ENCODE assay signal across 7 mouse cellular contexts in genomic region chr7:25688810-25689586, GRCm38 (mm10). TPM values are rescaled to one million over a fixed set of nuclear protein-coding genes. Genes with fewer than 3 reads are reported as not detected.
A peak's percentile ranks its signal among the peaks of the same experiment; 100 is the strongest.
DNase-seq lines count a peak whose midpoint lies in the region; ATAC-seq and TF ChIP-seq lines count a peak whose summit lies in the region.

No protein-coding gene starts in this region.

- DNase-seq in MEL (ENCODE audit: low read depth, low spot score), result peak; percentile 95
- DNase-seq in c-Kit-negative CD71-positive TER-119-positive erythroid progenitor cells, embryonic 14.5 days (ENCODE audit: low read depth, low spot score), result peak; percentile 66
- peak; percentile 79 for DNase-seq in gastrocnemius, postnatal 25 days
- peak; percentile 73 for DNase-seq in lung, adult 2 months
- DNase-seq in urinary bladder, postnatal 36 days (ENCODE audit: low spot score in 2 of 2), result peak; percentile 78 to 87

- peak overlapping the region; percentile 80 to 97 for H3K4me3 ChIP-seq in MEL (ENCODE audit: control insufficient read depth in 1 of 2, insufficient read depth in 1 of 2, low read depth in 2 of 2, low read length in 2 of 2)
- H3K4me3 ChIP-seq in intestine, embryonic 15.5 days (replicated peaks), result peak overlapping the region; percentile 70
- H3K4me3 ChIP-seq in lung, adult 2 months (replicated peaks; ENCODE audit: extremely low read depth, low read depth, low read length), result peak overlapping the region; percentile 78
- H3K4me3 ChIP-seq in neural tube, embryonic 15.5 days (replicated peaks), result peak overlapping the region; percentile 45

- peak; percentile 76 for ATAC-seq in intestine, embryonic 15.5 days
- peak; percentile 35; the same call in 1 of the 2 replicates for ATAC-seq in neural tube, embryonic 15.5 days (ENCODE audit: low FRiP score)

- H3K27ac ChIP-seq in MEL (ENCODE audit: control insufficient read depth, low read depth, low read length), result peak overlapping the region; percentile 98
- peak overlapping the region; percentile 15; the same call in 1 of the 2 replicates for H3K27ac ChIP-seq in intestine, embryonic 15.5 days
- 0 out of 2 replicates have a peak overlapping the region, but pooled peaks have one; percentile 23 for H3K27ac ChIP-seq in neural tube, embryonic 15.5 days (replicated peaks)

- H3K36me3 ChIP-seq in MEL (ENCODE audit: control insufficient read depth in 1 of 2, insufficient read depth in 2 of 2, low read length in 2 of 2), result peaks cover 8 to 40% of the 10 kb centered on the region in 2 experiments
- H3K36me3 ChIP-seq in intestine, embryonic 15.5 days, result no peaks in the 10 kb centered on the region
- no peaks in the 10 kb centered on the region for H3K36me3 ChIP-seq in neural tube, embryonic 15.5 days

- H3K4me2 ChIP-seq in intestine, embryonic 15.5 days (replicated peaks), result peak overlapping the region; percentile 97
- peak overlapping the region; percentile 84 for H3K4me2 ChIP-seq in neural tube, embryonic 15.5 days

- TF ChIP-seq CTCF in MEL (IDR thresholded peaks at IDR 0.05 in 2 of 3, conservative IDR thresholded peaks at IDR 0.05 in 1 of 3; ENCODE audit: control insufficient read depth in 1 of 3, insufficient read depth in 1 of 3, low read depth in 2 of 3, low read length in 3 of 3, poor library complexity in 1 of 3, severe bottlenecking in 1 of 3), result 0 out of 6 replicates have a peak, but pooled peaks of 1 of the 3 experiments have one; percentile 13
- no peak for TF ChIP-seq CTCF in lung, adult 2 months (IDR thresholded peaks at IDR 0.05; ENCODE audit: insufficient read depth, low read length)

- TF ChIP-seq EP300 in MEL (IDR thresholded peaks at IDR 0.05; ENCODE audit: low read depth in 1 of 2, low read length in 2 of 2), result no peak

- H3K9ac ChIP-seq in MEL (ENCODE audit: control insufficient read depth, low read depth, low read length, poor library complexity, severe bottlenecking), result peak overlapping the region; percentile 99
- peak overlapping the region; percentile 76 for H3K9ac ChIP-seq in intestine, embryonic 15.5 days
- peak overlapping the region; percentile 31 for H3K9ac ChIP-seq in neural tube, embryonic 15.5 days (replicated peaks)

- WGBS in intestine, embryonic 15.5 days, result under 1% methylated on average over 51 of the region's 52 CpGs
- under 1% methylated on average over 52 of the region's 52 CpGs for WGBS in lung, adult 2 months
- WGBS in neural tube, embryonic 15.5 days, result 1% methylated on average over 52 of the region's 52 CpGs

- no peak for TF ChIP-seq RAD21 in MEL (IDR thresholded peaks at IDR 0.05; ENCODE audit: low read depth, low read length)

- peak; percentile 46 to 85; a peak in 3 of 4 replicates for TF ChIP-seq POLR2A in MEL (IDR thresholded peaks at IDR 0.05; ENCODE audit: control insufficient read depth in 1 of 2, insufficient read depth in 1 of 2, low read depth in 1 of 2, low read length in 2 of 2, poor library complexity in 1 of 2)
- no peak for TF ChIP-seq POLR2A in lung, adult 2 months (IDR thresholded peaks at IDR 0.05; ENCODE audit: borderline replicate concordance, extremely low read depth, low read depth, low read length)

- H3K9me3 ChIP-seq in MEL (replicated peaks; ENCODE audit: insufficient read depth, low read length), result no peaks in the 10 kb centered on the region
- H3K9me3 ChIP-seq in intestine, embryonic 15.5 days, result no peaks in the 10 kb centered on the region
- no peaks in the 10 kb centered on the region for H3K9me3 ChIP-seq in neural tube, embryonic 15.5 days (replicated peaks)

- H3K79me2 ChIP-seq in MEL (ENCODE audit: control insufficient read depth, insufficient read depth, low read length, poor library complexity), result peaks cover 79% of the 10 kb centered on the region

- H3K27me3 ChIP-seq in MEL (ENCODE audit: control insufficient read depth in 1 of 2, insufficient read depth in 2 of 2, low read length in 2 of 2), result no peaks in the 10 kb centered on the region
- H3K27me3 ChIP-seq in intestine, embryonic 15.5 days (replicated peaks), result peaks cover 7% of the 10 kb centered on the region; the same call in 1 of the 2 replicates
- H3K27me3 ChIP-seq in neural tube, embryonic 15.5 days (replicated peaks), result peaks cover 63% of the 10 kb centered on the region

- H3K4me1 ChIP-seq in MEL (ENCODE audit: control insufficient read depth in 1 of 2, insufficient read depth in 2 of 2, low read length in 2 of 2), result peaks cover 2 to 35% of the 10 kb centered on the region in 2 experiments; a peak in 3 of 4 replicates
- peaks cover 32% of the 10 kb centered on the region for H3K4me1 ChIP-seq in intestine, embryonic 15.5 days (replicated peaks)
- peaks cover 4% of the 10 kb centered on the region for H3K4me1 ChIP-seq in lung, adult 2 months (ENCODE audit: control insufficient read depth, insufficient read depth, low read length)
- peaks cover 37% of the 10 kb centered on the region for H3K4me1 ChIP-seq in neural tube, embryonic 15.5 days

TF ChIP-seq in MEL, 35 proteins besides CTCF, POLR2A, EP300 and RAD21:
- TF ChIP-seq TBP (IDR thresholded peaks at IDR 0.05; ENCODE audit: low read depth, low read length), result peak; percentile 74
- TF ChIP-seq POLR2AphosphoS2 (IDR thresholded peaks at IDR 0.05; ENCODE audit: low read length), result no peak

RNA-seq across cellular contexts. Expression of gene Tgfb1, which starts 2.2 kb away (rescaled TPM):
- 108 and 121 TPM in 2 replicates for total RNA-seq in MEL (2012; rRNA removed)
- 100 to 1,000 TPM; 164 to 489 TPM for polyA plus RNA-seq in MEL (2012; ENCODE audit: insufficient read depth in 1 of 2, insufficient read length in 2 of 2, low read depth in 1 of 2, low replicate concordance in 2 of 2, missing spikeins in 1 of 2)
- total RNA-seq in gastrocnemius, postnatal 25 days (2021), result 1 to 10 TPM; 6.3 to 7.2 TPM
- 2.3 and 2.5 TPM in 2 replicates for polyA plus RNA-seq in intestine, embryonic 15.5 days (2015; fragmentation: Nextera tagmentation; extraction: Ambion mirVana)
- polyA plus RNA-seq in lung, adult 2 months (2012; rRNA removed), result 68.3 and 71.1 TPM in 2 replicates
- 0.88 and 1.8 TPM in 2 replicates for polyA plus RNA-seq in neural tube, embryonic 15.5 days (2015; fragmentation: Nextera tagmentation; extraction: Ambion mirVana)

RNA-seq across cellular contexts. Expression of gene B9d2, which starts 8.4 kb away (rescaled TPM):
- 70.4 TPM in 2 replicates for total RNA-seq in MEL (2012; rRNA removed)
- polyA plus RNA-seq in MEL (2012; ENCODE audit: insufficient read depth in 1 of 2, insufficient read length in 2 of 2, low read depth in 1 of 2, low replicate concordance in 2 of 2, missing spikeins in 1 of 2), result 100 to 1,000 TPM in 1 of 2 experiments, not detected in 1; 108 TPM
- total RNA-seq in gastrocnemius, postnatal 25 days (2021), result 1 to 10 TPM; 8.4 to 8.8 TPM
- 22.4 and 23.7 TPM in 2 replicates for polyA plus RNA-seq in intestine, embryonic 15.5 days (2015; fragmentation: Nextera tagmentation; extraction: Ambion mirVana)
- polyA plus RNA-seq in lung, adult 2 months (2012; rRNA removed), result 51.7 and 53.4 TPM in 2 replicates
- 42.9 and 46.9 TPM in 2 replicates for polyA plus RNA-seq in neural tube, embryonic 15.5 days (2015; fragmentation: Nextera tagmentation; extraction: Ambion mirVana)

RNA-seq across cellular contexts. Expression of gene Tmem91, which starts 14.0 kb away (rescaled TPM):
- total RNA-seq in MEL (2012; rRNA removed), result 0.59 and 0.89 TPM in 2 replicates
- 1 to 10 TPM in 1 of 2 experiments, not detected in 1; 3.3 TPM for polyA plus RNA-seq in MEL (2012; ENCODE audit: insufficient read depth in 1 of 2, insufficient read length in 2 of 2, low read depth in 1 of 2, low replicate concordance in 2 of 2, missing spikeins in 1 of 2)
- total RNA-seq in gastrocnemius, postnatal 25 days (2021), result not detected
- polyA plus RNA-seq in intestine, embryonic 15.5 days (2015; fragmentation: Nextera tagmentation; extraction: Ambion mirVana), result 1.9 and 2.4 TPM in 2 replicates
- polyA plus RNA-seq in lung, adult 2 months (2012; rRNA removed), result 0.37 and 0.86 TPM in 2 replicates
- 73.9 and 97.4 TPM in 2 replicates for polyA plus RNA-seq in neural tube, embryonic 15.5 days (2015; fragmentation: Nextera tagmentation; extraction: Ambion mirVana)

RNA-seq across cellular contexts. Expression of gene Ccdc97, which starts 29.9 kb away (rescaled TPM):
- 8.0 and 8.4 TPM in 2 replicates for total RNA-seq in MEL (2012; rRNA removed)
- 10 to 100 TPM in 1 of 2 experiments, not detected in 1; 39.7 TPM for polyA plus RNA-seq in MEL (2012; ENCODE audit: insufficient read depth in 1 of 2, insufficient read length in 2 of 2, low read depth in 1 of 2, low replicate concordance in 2 of 2, missing spikeins in 1 of 2)
- total RNA-seq in gastrocnemius, postnatal 25 days (2021), result 10 to 100 TPM; 33.6 to 36.2 TPM
- polyA plus RNA-seq in intestine, embryonic 15.5 days (2015; fragmentation: Nextera tagmentation; extraction: Ambion mirVana), result 18.5 and 19.3 TPM in 2 replicates
- polyA plus RNA-seq in lung, adult 2 months (2012; rRNA removed), result 60.0 and 69.2 TPM in 2 replicates
- 30.2 and 33.2 TPM in 2 replicates for polyA plus RNA-seq in neural tube, embryonic 15.5 days (2015; fragmentation: Nextera tagmentation; extraction: Ambion mirVana)

RNA-seq across cellular contexts. Expression of gene Exosc5, which starts 30.0 kb away (rescaled TPM):
- 106 and 109 TPM in 2 replicates for total RNA-seq in MEL (2012; rRNA removed)
- polyA plus RNA-seq in MEL (2012; ENCODE audit: insufficient read depth in 1 of 2, insufficient read length in 2 of 2, low read depth in 1 of 2, low replicate concordance in 2 of 2, missing spikeins in 1 of 2), result 100 to 1,000 TPM in 1 of 2 experiments, not detected in 1; 134 TPM
- total RNA-seq in gastrocnemius, postnatal 25 days (2021), result 10 to 100 TPM; 19.5 to 20.8 TPM
- 80.5 and 87.7 TPM in 2 replicates for polyA plus RNA-seq in intestine, embryonic 15.5 days (2015; fragmentation: Nextera tagmentation; extraction: Ambion mirVana)
- polyA plus RNA-seq in lung, adult 2 months (2012; rRNA removed), result 53.1 and 60.8 TPM in 2 replicates
- polyA plus RNA-seq in neural tube, embryonic 15.5 days (2015; fragmentation: Nextera tagmentation; extraction: Ambion mirVana), result 36.8 and 55.4 TPM in 2 replicates

Comparison
In these comparisons a context has a peak if more than half of its experiments do, and no peak if none do; other contexts are left out.
1. Peak in every context shown above with its lines: DNase-seq, ATAC-seq, H3K4me3 ChIP-seq and H3K27ac ChIP-seq.
2. H3K27ac ChIP-seq: peak in every context shown above with its lines; median percentile 98 in MEL; 23 in neural tube, embryonic 15.5 days; 15 in intestine, embryonic 15.5 days.
3. H3K9ac ChIP-seq: peak in every context shown above with its lines; median percentile 99 in MEL; 76 in intestine, embryonic 15.5 days; 31 in neural tube, embryonic 15.5 days.
4. RNA of gene Tgfb1, which starts 2.2 kb away (polyA plus RNA-seq): 164 to 489 TPM in MEL and 68.3 to 71.1 TPM in lung, adult 2 months; 2.3 to 2.5 TPM in intestine, embryonic 15.5 days and 0.88 to 1.8 TPM in neural tube, embryonic 15.5 days; every median in the first group is over 10 times any median in the second.
5. RNA of gene Tmem91, which starts 14.0 kb away (polyA plus RNA-seq): 73.9 to 97.4 TPM in neural tube, embryonic 15.5 days; 3.3 TPM in MEL, 1.9 to 2.4 TPM in intestine, embryonic 15.5 days and 0.37 to 0.86 TPM in lung, adult 2 months; every median in the first group is over 10 times any median in the second.